Mouse (Mus musculus) cerebellum, adult 2 months (tissue): Measurements from ENCODE around the gene Dusp11.

ENCODE experiments used
- CTCF ChIP-seq: fragments of 200-500 bp; IDR thresholded peaks from 2 replicates; pipeline ENCODE4 v1.5.1; 2011; ENCODE audit warnings: low read depth, mild to moderate bottlenecking, control low read depth, low read length, moderate library complexity, borderline replicate concordance; ENCODE audit not compliant: insufficient read depth
- POLR2A ChIP-seq: fragments of 200-500 bp; IDR thresholded peaks from 2 replicates; pipeline ENCODE4 v1.6.1; 2011; ENCODE audit warnings: low read length, control low read depth, borderline replicate concordance; ENCODE audit not compliant: insufficient read depth

- peak; percentile 46; the same call in 1 of the 2 replicates for TF ChIP-seq CTCF
- peak; percentile 30; the same call in 1 of the 2 replicates for TF ChIP-seq POLR2A
These were observed 24.7 kb downstream of the Dusp11 start for GRCm38 (mm10) chr6:85936508-85937465.
